Mouse (Mus musculus) liver, embryonic 13.5 days (tissue): ENCODE measurements around the gene Cfdp1. TPM values are rescaled to one million over a fixed set of nuclear protein-coding genes. Genes with fewer than 3 reads are reported as not detected.

Source experiments
- ATAC-seq: fragments of 200-750 bp; cut with Nextera tagmentation; 2 replicates; pipeline ENCODE4 v1.8.0; 2017; ENCODE audit warnings: low read depth, mild to moderate bottlenecking, moderate number of reproducible peaks, moderate library complexity
- DNase-seq: peaks from one replicate; pipeline ENCODE4 v3.0.0; 2022
- H3K27ac ChIP-seq: fragments of 300-500 bp; sonication (generic); 2 replicates; pipeline ENCODE4 v1.5.1; 2015; ENCODE audit warnings: moderate library complexity, mild to moderate bottlenecking, inconsistent platforms
- H3K27me3 ChIP-seq: fragments of 300-500 bp; sonication (generic); 2 replicates; pipeline ENCODE4 v1.6.1; 2015; ENCODE audit warnings: mild to moderate bottlenecking, inconsistent platforms
- H3K36me3 ChIP-seq: fragments of 300-500 bp; sonication (generic); 2 replicates; pipeline ENCODE4 v1.6.1; 2015; ENCODE audit warnings: mild to moderate bottlenecking, inconsistent platforms
- H3K4me1 ChIP-seq: fragments of 300-500 bp; sonication (generic); replicated peaks from 2 replicates; pipeline ENCODE4 v1.6.1; 2015; ENCODE audit warnings: inconsistent platforms
- H3K4me2 ChIP-seq: fragments of 300-500 bp; sonication (generic); 2 replicates; pipeline ENCODE4 v1.6.1; 2015; ENCODE audit warnings: inconsistent platforms, mild to moderate bottlenecking, moderate library complexity
- H3K4me3 ChIP-seq: fragments of 300-500 bp; sonication (generic); replicated peaks from 2 replicates; pipeline ENCODE4 v1.5.1; 2015; ENCODE audit warnings: mild to moderate bottlenecking, inconsistent platforms
- H3K9ac ChIP-seq: fragments of 300-500 bp; sonication (generic); 2 replicates; pipeline ENCODE4 v1.6.1; 2015; ENCODE audit warnings: mild to moderate bottlenecking, inconsistent platforms
- H3K9me3 ChIP-seq: fragments of 300-500 bp; sonication (generic); replicated peaks from 2 replicates; pipeline ENCODE4 v1.6.1; 2016; ENCODE audit warnings: inconsistent platforms
- WGBS: fragments of 180-500 bp; shearing (Covaris S2); methylation state at CpG from one replicate; pipeline ENCODE4 v1.1.7; 2015; ENCODE audit not compliant: insufficient replicate concordance; 5-methylcytosine and 5-hydroxymethylcytosine counted together
- polyA plus RNA-seq: library from polyadenylated mRNA; unstranded; fragments of >200 nt; fragmentation: Nextera tagmentation; extraction: Ambion mirVana; gene quantifications from 2 replicates; pipeline ENCODE4 v1.2.1, GENCODE M21; 2015

Cfdp1 gene
- polyA plus RNA-seq, 1 experiment from 2014 or later: 113 TPM

DNA sequence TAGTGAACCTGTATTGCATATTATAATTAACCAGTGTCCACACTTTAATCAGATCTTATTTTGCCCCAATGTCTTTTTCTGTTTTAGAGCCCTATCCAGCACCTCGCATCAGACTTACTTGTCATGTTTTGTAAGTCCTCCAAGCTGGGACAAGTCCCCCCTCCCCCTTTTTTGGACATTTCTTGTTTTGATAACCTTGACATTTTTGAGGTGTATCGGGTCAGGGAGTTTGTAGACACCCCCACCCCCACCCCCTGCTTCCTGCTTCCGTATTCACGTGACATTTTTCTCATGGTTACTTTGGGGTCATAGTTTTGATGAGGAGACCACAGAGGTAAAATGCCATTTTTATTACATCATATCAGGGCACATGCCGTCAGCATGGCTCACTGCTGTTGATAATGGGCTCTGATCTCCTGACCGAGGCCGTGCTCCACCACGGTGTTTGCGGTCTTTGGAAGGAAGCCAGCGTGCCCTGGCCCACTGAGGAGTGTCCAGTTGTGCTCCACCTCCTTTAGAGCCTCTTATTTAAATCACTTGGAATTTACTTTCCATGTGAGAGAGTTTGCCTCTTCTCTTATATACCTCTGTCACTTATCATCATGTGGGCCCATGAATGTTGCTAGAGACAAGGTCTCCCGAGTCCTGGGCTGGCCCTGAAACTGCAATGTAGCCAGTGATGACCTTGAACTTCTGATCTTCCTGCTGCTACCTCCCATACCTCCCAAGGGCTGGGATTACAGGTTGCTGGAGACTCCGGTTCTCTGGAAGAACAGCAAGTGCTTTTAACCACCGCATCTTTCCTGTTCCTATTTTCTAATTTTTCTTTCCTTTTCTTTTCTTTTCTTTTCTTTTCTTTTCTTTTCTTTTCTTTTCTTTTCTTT, 107.3 kb downstream of the Cfdp1 start:
- no peak overlapping the region for H3K4me3 ChIP-seq
- H3K27ac ChIP-seq: no peak overlapping the region; the same call in 1 of the 2 replicates
- H3K4me2 ChIP-seq: no peak overlapping the region
- no peak for ATAC-seq
- peaks cover 61% of the 10 kb centered on the region for H3K27me3 ChIP-seq
- H3K9me3 ChIP-seq: no peaks in the 10 kb centered on the region
- no peak for DNase-seq
- 48% methylated on average over 13 of the region's 13 CpGs for WGBS
- no peaks in the 10 kb centered on the region for H3K36me3 ChIP-seq
- peaks cover 40% of the 10 kb centered on the region for H3K4me1 ChIP-seq
- no peak overlapping the region for H3K9ac ChIP-seq

- H3K27ac ChIP-seq: peak overlapping the region; percentile 65
- no peaks in the 10 kb centered on the region for H3K9me3 ChIP-seq
- peaks cover 67% of the 10 kb centered on the region for H3K27me3 ChIP-seq
- peak overlapping the region; percentile 41 for H3K4me2 ChIP-seq
- DNase-seq (peak; percentile 41), ATAC-seq (no peak; the same call in 1 of the 2 replicates)
- H3K4me3 ChIP-seq: peak overlapping the region; percentile 13; the same call in 1 of the 2 replicates
- peaks cover 49% of the 10 kb centered on the region for H3K4me1 ChIP-seq
- no peaks in the 10 kb centered on the region for H3K36me3 ChIP-seq
- H3K9ac ChIP-seq: no peak overlapping the region
- 4% methylated on average over 23 of the region's 23 CpGs for WGBS
Observed at GRCm38 (mm10) chr8:111745591-111746418, 108.3 kb downstream of the Cfdp1 start.

- 53% methylated on average over 5 of the region's 5 CpGs for WGBS
- peaks cover 57% of the 10 kb centered on the region for H3K4me1 ChIP-seq
- H3K27ac ChIP-seq: no peak overlapping the region
- no peaks in the 10 kb centered on the region for H3K9me3 ChIP-seq
- no peak overlapping the region for H3K4me3 ChIP-seq
- H3K4me2 ChIP-seq: peak overlapping the region; percentile 41; the same call in 1 of the 2 replicates
- H3K36me3 ChIP-seq: no peaks in the 10 kb centered on the region
- peaks cover 74% of the 10 kb centered on the region for H3K27me3 ChIP-seq
- H3K9ac ChIP-seq: no peak overlapping the region
- no peak for DNase-seq
- no peak for ATAC-seq
Observed at GRCm38 (mm10) chr8:111745086-111745485, 109.0 kb downstream of the Cfdp1 start.

DNA sequence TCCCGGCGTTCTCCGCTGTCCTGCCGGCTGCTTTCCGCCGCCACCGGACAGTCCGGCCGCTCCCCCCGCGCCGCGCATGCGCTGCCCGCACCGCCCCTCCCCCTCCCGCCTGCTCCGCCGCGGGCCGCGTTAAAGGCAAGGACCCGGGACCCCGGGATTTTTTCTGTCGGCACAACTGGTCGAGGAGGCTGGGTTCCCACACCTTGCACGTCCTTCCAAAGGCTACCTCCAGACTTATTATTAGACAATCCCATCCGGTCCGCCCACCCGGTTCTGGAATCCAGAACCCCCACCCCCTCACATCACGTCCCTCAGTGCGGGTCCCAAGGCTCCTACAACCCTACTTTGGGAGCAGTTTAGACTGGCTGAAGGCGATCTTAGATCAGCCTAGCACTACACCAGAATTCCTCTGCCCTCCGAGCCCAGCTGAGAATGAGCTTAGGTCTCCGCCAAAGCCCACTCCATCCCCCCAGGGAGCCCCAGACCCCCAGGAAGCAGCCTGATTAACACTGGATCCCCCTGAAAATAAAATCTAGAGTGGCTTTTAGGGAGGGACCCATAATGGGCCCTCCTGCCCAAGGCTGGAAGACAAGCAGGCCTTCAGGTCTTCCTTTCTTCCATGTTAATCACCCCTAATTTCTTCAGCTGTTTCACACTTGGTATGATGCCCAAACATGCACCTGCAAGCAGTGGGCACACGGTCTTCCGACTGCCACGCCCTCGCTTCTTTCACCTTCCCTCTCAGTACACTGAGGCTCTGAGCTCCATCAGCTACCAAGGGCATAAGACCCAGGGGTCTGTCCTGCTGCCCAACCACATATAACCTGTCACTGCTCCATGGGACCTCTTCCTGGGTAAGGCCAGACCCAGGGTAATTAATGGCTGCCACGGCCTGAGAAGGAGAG, 110.0 kb downstream of the Cfdp1 start, which contains the start of gene Bcar1:
Gene Bcar1, minus strand, starts transcription at position 18 of the 905 bp plus-strand sequence.
- ATAC-seq (peak; percentile 7), DNase-seq (peak; percentile 46)
- H3K9ac ChIP-seq: peak within 1 kb of the TSS; percentile 71
- 10% methylated on average over 40 of the region's 40 CpGs for WGBS
- peak within 1 kb of the TSS; percentile 52 for H3K27ac ChIP-seq
- peak within 1 kb of the TSS; percentile 64 for H3K4me3 ChIP-seq
- no peaks in the 10 kb centered on the region for H3K9me3 ChIP-seq
- peaks cover 64% of the 10 kb centered on the region for H3K4me1 ChIP-seq
- H3K36me3 ChIP-seq: no peaks in the 10 kb centered on the region
- peaks cover 84% of the 10 kb centered on the region for H3K27me3 ChIP-seq
- peak within 1 kb of the TSS; percentile 69 for H3K4me2 ChIP-seq

GRCm38 (mm10) chr8:111743101-111743791, 110.8 kb downstream of the Cfdp1 start:
- Histone ChIP-seq H3K36me3 (no peaks in the 10 kb centered on the region), H3K9ac (peak overlapping the region; percentile 71), H3K27me3 (peaks cover 91% of the 10 kb centered on the region), H3K9me3 (no peaks in the 10 kb centered on the region), H3K4me3 (peak overlapping the region; percentile 64), H3K27ac (peak overlapping the region; percentile 52), H3K4me1 (peaks cover 64% of the 10 kb centered on the region), H3K4me2 (peak overlapping the region; percentile 69)
- DNase-seq (no peak), ATAC-seq (peak; percentile 10; the same call in 1 of the 2 replicates)
- WGBS: under 1% methylated on average over 41 of the region's 44 CpGs

GRCm38 (mm10) chr8:111742261-111743037, 111.6 kb downstream of the Cfdp1 start:
- H3K27ac ChIP-seq: peak overlapping the region; percentile 52
- H3K4me2 ChIP-seq: peak overlapping the region; percentile 69
- peaks cover 89% of the 10 kb centered on the region for H3K27me3 ChIP-seq
- peak overlapping the region; percentile 64 for H3K4me3 ChIP-seq
- H3K9me3 ChIP-seq: no peaks in the 10 kb centered on the region
- H3K9ac ChIP-seq: peak overlapping the region; percentile 71
- WGBS: 34% methylated on average over 11 of the region's 11 CpGs
- H3K36me3 ChIP-seq: no peaks in the 10 kb centered on the region
- DNase-seq (no peak), ATAC-seq (peak; percentile 17; the same call in 1 of the 2 replicates)
- peaks cover 64% of the 10 kb centered on the region for H3K4me1 ChIP-seq

- H3K9ac ChIP-seq: no peak overlapping the region
Observed at GRCm38 (mm10) chr8:111741556-111741955, 112.5 kb downstream of the Cfdp1 start.

DNA sequence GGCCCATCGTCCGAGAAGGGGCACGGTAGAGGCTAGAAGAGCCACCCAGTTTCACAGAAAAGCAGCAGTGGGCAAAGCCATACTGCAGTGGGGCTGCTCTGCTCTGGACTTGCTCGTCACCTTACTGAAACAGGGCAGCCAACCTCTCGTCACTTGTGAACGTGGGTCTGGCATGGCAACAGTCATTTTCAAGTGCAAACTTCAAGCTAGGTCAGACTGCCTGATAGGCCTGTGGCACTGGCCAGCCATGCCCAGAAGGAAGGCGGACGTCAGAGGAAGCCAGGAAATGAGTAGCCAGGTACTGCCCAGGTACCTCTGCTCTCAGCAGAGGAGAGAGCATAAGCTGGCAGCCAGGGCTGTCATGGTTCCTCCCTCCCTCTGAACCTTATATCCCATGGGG, 113.1 kb downstream of the Cfdp1 start:
- Histone ChIP-seq H3K27me3 (peaks cover 91% of the 10 kb centered on the region), H3K4me1 (peaks cover 57% of the 10 kb centered on the region), H3K27ac (0 out of 2 replicates have a peak overlapping the region, but pooled peaks have one; percentile 27), H3K4me3 (no peak overlapping the region), H3K4me2 (0 out of 2 replicates have a peak overlapping the region, but pooled peaks have one; percentile 2), H3K9ac (no peak overlapping the region), H3K9me3 (no peaks in the 10 kb centered on the region), H3K36me3 (no peaks in the 10 kb centered on the region)
- no peak for ATAC-seq
- DNase-seq: no peak
- WGBS: 58% methylated on average over 8 of the region's 8 CpGs

More at GRCm38 (mm10) chr8:111741556-111741955, 112.5 kb downstream of the Cfdp1 start:
- no peak overlapping the region; the same call in 1 of the 2 replicates for H3K4me3 ChIP-seq
- H3K4me2 ChIP-seq: peak overlapping the region; percentile 69
- no peak for ATAC-seq
- H3K9me3 ChIP-seq: no peaks in the 10 kb centered on the region
- 37% methylated on average over 6 of the region's 6 CpGs for WGBS
- peaks cover 91% of the 10 kb centered on the region for H3K27me3 ChIP-seq
- no peaks in the 10 kb centered on the region for H3K36me3 ChIP-seq
- H3K4me1 ChIP-seq: peaks cover 58% of the 10 kb centered on the region
- DNase-seq: no peak
- peak overlapping the region; percentile 52; the same call in 1 of the 2 replicates for H3K27ac ChIP-seq

GRCm38 (mm10) chr8:111740301-111740711, 113.8 kb downstream of the Cfdp1 start:
- Histone ChIP-seq H3K27ac (no peak overlapping the region), H3K36me3 (no peaks in the 10 kb centered on the region), H3K9me3 (no peaks in the 10 kb centered on the region), H3K4me2 (no peak overlapping the region), H3K27me3 (peaks cover 91% of the 10 kb centered on the region), H3K9ac (no peak overlapping the region; the same call in 1 of the 2 replicates), H3K4me1 (peaks cover 57% of the 10 kb centered on the region), H3K4me3 (no peak overlapping the region)
- no peak for DNase-seq
- 54% methylated on average over 7 of the region's 7 CpGs for WGBS
- no peak for ATAC-seq
